Mouse (Mus musculus): ENCODE measurements around the gene Ipo11. TPM values are rescaled to one million over a fixed set of nuclear protein-coding genes. Genes with fewer than 3 reads are reported as not detected.
"Not testable (repeated sequence)": the region's sequence is repeated elsewhere in the genome, so short reads cannot be mapped to it uniquely, and the experiment has no call there.

Gene Ipo11
- 10 to 100 TPM; 58.1 to 74.8 (median 63.8) TPM for total RNA-seq (2022)

- DNase-seq (ENCODE audit: low spot score in 2 of 2) = peak; percentile 73 to 93
These were observed at the start of gene Ipo11 for GRCm38 (mm10) chr13:106936256-106937137. Ipo11 (minus strand) TSS chr13:106936958.

- no peak for DNase-seq (ENCODE audit: low spot score in 2 of 2)
These were observed 24.7 kb upstream of the Ipo11 start for GRCm38 (mm10) chr13:106961496-106961895.

- no peak for DNase-seq (ENCODE audit: low spot score in 2 of 2)
These were observed 23.8 kb upstream of the Ipo11 start for GRCm38 (mm10) chr13:106960557-106960956.

GRCm38 (mm10) chr13:106958286-106958685, 21.5 kb upstream of the Ipo11 start:
- DNase-seq (ENCODE audit: low spot score in 2 of 2) = no peak

GRCm38 (mm10) chr13:106957554-106957953, 20.8 kb upstream of the Ipo11 start:
- no peak for DNase-seq (ENCODE audit: low spot score in 2 of 2)

GRCm38 (mm10) chr13:106954880-106955279, 18.1 kb upstream of the Ipo11 start:
- DNase-seq (ENCODE audit: low spot score in 2 of 2) = no peak

- DNase-seq (ENCODE audit: low spot score in 2 of 2) = no peak
These were observed 10.8 kb upstream of the Ipo11 start for GRCm38 (mm10) chr13:106947583-106947982.

GRCm38 (mm10) chr13:106946594-106947540, 10.1 kb upstream of the Ipo11 start, which contains the start of gene Dimt1:
Dimt1 (plus strand) TSS chr13:106947127.
- peak; percentile 74 to 95 for DNase-seq (ENCODE audit: low spot score in 2 of 2)

- DNase-seq (ENCODE audit: low spot score in 2 of 2) = no peak
These were observed 8.8 kb upstream of the Ipo11 start for GRCm38 (mm10) chr13:106945518-106945917.

GRCm38 (mm10) chr13:106942721-106943120, 6.0 kb upstream of the Ipo11 start:
- no peak for DNase-seq (ENCODE audit: low spot score in 2 of 2)

- no peak for DNase-seq (ENCODE audit: low spot score in 2 of 2)
These were observed 4.6 kb upstream of the Ipo11 start for GRCm38 (mm10) chr13:106941211-106941976.

GRCm38 (mm10) chr13:106937138-106937472, 347 bp upstream of the Ipo11 start:
- no peak for DNase-seq (ENCODE audit: low spot score in 2 of 2)

- DNase-seq (ENCODE audit: low spot score in 2 of 2) = no peak
These were observed 895 bp downstream of the Ipo11 start for GRCm38 (mm10) chr13:106935871-106936255.

- DNase-seq (ENCODE audit: low spot score in 2 of 2) = no peak
These were observed 7.6 kb downstream of the Ipo11 start for GRCm38 (mm10) chr13:106929201-106929600.

- no peak for DNase-seq (ENCODE audit: low spot score in 2 of 2)
These were observed 8.5 kb downstream of the Ipo11 start for GRCm38 (mm10) chr13:106928296-106928695.

- not testable (repeated sequence) for DNase-seq (ENCODE audit: low spot score in 2 of 2)
These were observed 10.8 kb downstream of the Ipo11 start for GRCm38 (mm10) chr13:106925921-106926320.

- no peak for DNase-seq (ENCODE audit: low spot score in 2 of 2)
These were observed 18.3 kb downstream of the Ipo11 start for GRCm38 (mm10) chr13:106918322-106919050.

GRCm38 (mm10) chr13:106913125-106913736, 23.5 kb downstream of the Ipo11 start:
- no peak for DNase-seq (ENCODE audit: low spot score in 2 of 2)

GRCm38 (mm10) chr13:106910096-106910495, 26.7 kb downstream of the Ipo11 start:
- DNase-seq (ENCODE audit: low spot score in 2 of 2) = no peak

GRCm38 (mm10) chr13:106907273-106907672, 29.5 kb downstream of the Ipo11 start:
- DNase-seq (ENCODE audit: low spot score in 2 of 2) = no peak
